Mouse (Mus musculus): ENCODE measurements around the gene Olfr1148.

DNA sequence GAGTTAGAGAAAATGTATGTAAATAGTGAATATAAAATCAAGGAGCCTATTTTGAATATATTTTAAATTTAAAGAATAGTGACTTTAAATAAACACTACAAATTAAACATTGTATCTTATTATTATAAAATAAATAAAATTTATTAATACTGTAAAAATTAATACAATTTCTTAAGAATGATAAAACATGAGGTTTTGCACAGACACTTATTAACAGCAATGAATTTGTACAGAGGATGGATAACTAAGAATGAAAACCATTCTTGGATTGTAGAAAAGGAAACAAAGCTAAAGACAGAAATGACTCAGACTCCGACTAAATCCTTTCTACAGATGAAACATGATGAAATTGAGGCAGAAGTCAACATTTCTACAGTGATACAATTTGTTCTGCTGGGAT lies 20.8 kb upstream of the Olfr1148 start, which contains the start of gene Olfr1145:
- TF ChIP-seq POLR2A (IDR thresholded peaks at IDR 0.05; ENCODE audit: insufficient read depth, low read depth, low read length) (no peak), CTCF (IDR thresholded peaks at IDR 0.05; ENCODE audit: insufficient read depth, low read depth, low read length) (no peak)

Data from olfactory bulb, adult 2 months (tissue).